Mouse (Mus musculus): ENCODE results near the gene Polr2f. TPM values are rescaled to one million over a fixed set of nuclear protein-coding genes. Genes with fewer than 3 reads are reported as not detected.
A peak's percentile ranks its signal among the peaks of the same experiment; 100 is the strongest.

Gene Polr2f
- polyA plus RNA-seq, 1 experiment: 436 TPM

- Histone ChIP-seq H3K4me3 (ENCODE audit: insufficient read depth, poor library complexity, severe bottlenecking) (no peak overlapping the region), H3K27me3 (ENCODE audit: control insufficient read depth, insufficient read depth, insufficient read length) (peaks cover 32% of the 10 kb centered on the region), H3ac (ENCODE audit: control insufficient read depth, insufficient read length, low read depth) (no peak overlapping the region), H3K79me3 (ENCODE audit: low read depth) (no peaks in the 10 kb centered on the region), H3K36me3 (ENCODE audit: control insufficient read depth, insufficient read depth) (no peaks in the 10 kb centered on the region), H3K79me2 (ENCODE audit: control insufficient read depth, insufficient read depth) (no peaks in the 10 kb centered on the region)
- TF ChIP-seq CTCF (IDR thresholded peaks at IDR 0.05; ENCODE audit: control insufficient read depth, insufficient read depth, insufficient read length) (no peak), MAX (IDR thresholded peaks at IDR 0.05) (no peak), USF1 (IDR thresholded peaks at IDR 0.05; ENCODE audit: low read depth) (no peak), MYOD1 (IDR thresholded peaks at IDR 0.05; ENCODE audit: control insufficient read depth, insufficient read length, low read depth) (peak; percentile 91), MYOG (IDR thresholded peaks at IDR 0.05; ENCODE audit: control insufficient read depth, extremely low read depth, insufficient read length) (no peak), FOSL1 (IDR thresholded peaks at IDR 0.05; ENCODE audit: insufficient read depth, low read length, poor library complexity, severe bottlenecking) (peak; percentile 69), CEBPB (IDR thresholded peaks at IDR 0.05; ENCODE audit: low read depth) (no peak)
These were observed 36.1 kb downstream of the Polr2f start for GRCm38 (mm10) chr15:79176905-79177304.

GRCm38 (mm10) chr15:79185213-79185612, 44.4 kb downstream of the Polr2f start:
- TF ChIP-seq CEBPB (IDR thresholded peaks at IDR 0.05; ENCODE audit: low read depth) (peak; percentile 35), MYOG (IDR thresholded peaks at IDR 0.05; ENCODE audit: control insufficient read depth, extremely low read depth, insufficient read length) (no peak)
- H3K4me3 ChIP-seq (ENCODE audit: insufficient read depth, poor library complexity, severe bottlenecking): no peak overlapping the region
- H3ac ChIP-seq (ENCODE audit: control insufficient read depth, insufficient read length, low read depth): no peak overlapping the region
- no peaks in the 10 kb centered on the region for H3K79me3 ChIP-seq (ENCODE audit: low read depth)
- H3K79me2 ChIP-seq (ENCODE audit: control insufficient read depth, insufficient read depth): no peaks in the 10 kb centered on the region
- H3K36me3 ChIP-seq (ENCODE audit: control insufficient read depth, insufficient read depth): no peaks in the 10 kb centered on the region
- H3K27me3 ChIP-seq (ENCODE audit: control insufficient read depth, insufficient read depth, insufficient read length): peaks cover 32% of the 10 kb centered on the region

GRCm38 (mm10) chr15:79187819-79188218, 47.0 kb downstream of the Polr2f start:
- Histone ChIP-seq H3K4me3 (ENCODE audit: insufficient read depth, poor library complexity, severe bottlenecking) (no peak overlapping the region), H3K27me3 (ENCODE audit: control insufficient read depth, insufficient read depth, insufficient read length) (peaks cover 17% of the 10 kb centered on the region), H3K79me2 (ENCODE audit: control insufficient read depth, insufficient read depth) (no peaks in the 10 kb centered on the region), H3K79me3 (ENCODE audit: low read depth) (no peaks in the 10 kb centered on the region), H3K36me3 (ENCODE audit: control insufficient read depth, insufficient read depth) (no peaks in the 10 kb centered on the region), H3ac (ENCODE audit: control insufficient read depth, insufficient read length, low read depth) (no peak overlapping the region)
- no peak for TF ChIP-seq MYOD1 (IDR thresholded peaks at IDR 0.05; ENCODE audit: control insufficient read depth, insufficient read length, low read depth)
- TF ChIP-seq MYOG (IDR thresholded peaks at IDR 0.05; ENCODE audit: control insufficient read depth, extremely low read depth, insufficient read length): no peak
- no peak for TF ChIP-seq CTCF (IDR thresholded peaks at IDR 0.05; ENCODE audit: control insufficient read depth, insufficient read depth, insufficient read length)
- no peak for TF ChIP-seq MAX (IDR thresholded peaks at IDR 0.05)
- no peak for TF ChIP-seq USF1 (IDR thresholded peaks at IDR 0.05; ENCODE audit: low read depth)
- no peak for TF ChIP-seq FOSL1 (IDR thresholded peaks at IDR 0.05; ENCODE audit: insufficient read depth, low read length, poor library complexity, severe bottlenecking)
- no peak for TF ChIP-seq CEBPB (IDR thresholded peaks at IDR 0.05; ENCODE audit: low read depth)

GRCm38 (mm10) chr15:79191426-79191825, 50.6 kb downstream of the Polr2f start:
- Histone ChIP-seq H3K79me2 (ENCODE audit: control insufficient read depth, insufficient read depth) (no peaks in the 10 kb centered on the region), H3K27me3 (ENCODE audit: control insufficient read depth, insufficient read depth, insufficient read length) (peaks cover 40% of the 10 kb centered on the region), H3K79me3 (ENCODE audit: low read depth) (no peaks in the 10 kb centered on the region), H3K4me3 (ENCODE audit: insufficient read depth, poor library complexity, severe bottlenecking) (no peak overlapping the region), H3K36me3 (ENCODE audit: control insufficient read depth, insufficient read depth) (no peaks in the 10 kb centered on the region), H3ac (ENCODE audit: control insufficient read depth, insufficient read length, low read depth) (no peak overlapping the region)
- no peak for TF ChIP-seq MAX (IDR thresholded peaks at IDR 0.05)
- no peak for TF ChIP-seq MYOD1 (IDR thresholded peaks at IDR 0.05; ENCODE audit: control insufficient read depth, insufficient read length, low read depth)
- no peak for TF ChIP-seq CEBPB (IDR thresholded peaks at IDR 0.05; ENCODE audit: low read depth)
- no peak for TF ChIP-seq CTCF (IDR thresholded peaks at IDR 0.05; ENCODE audit: control insufficient read depth, insufficient read depth, insufficient read length)
- TF ChIP-seq MYOG (IDR thresholded peaks at IDR 0.05; ENCODE audit: control insufficient read depth, extremely low read depth, insufficient read length): no peak
- TF ChIP-seq USF1 (IDR thresholded peaks at IDR 0.05; ENCODE audit: low read depth): no peak
- no peak for TF ChIP-seq FOSL1 (IDR thresholded peaks at IDR 0.05; ENCODE audit: insufficient read depth, low read length, poor library complexity, severe bottlenecking)

- H3ac ChIP-seq (ENCODE audit: control insufficient read depth, insufficient read length, low read depth): no peak overlapping the region
- H3K79me2 ChIP-seq (ENCODE audit: control insufficient read depth, insufficient read depth): no peaks in the 10 kb centered on the region
- TF ChIP-seq USF1 (IDR thresholded peaks at IDR 0.05; ENCODE audit: low read depth) (no peak), CTCF (IDR thresholded peaks at IDR 0.05; ENCODE audit: control insufficient read depth, insufficient read depth, insufficient read length) (no peak)
- no peak overlapping the region for H3K4me3 ChIP-seq (ENCODE audit: insufficient read depth, poor library complexity, severe bottlenecking)
- peaks cover 49% of the 10 kb centered on the region for H3K27me3 ChIP-seq (ENCODE audit: control insufficient read depth, insufficient read depth, insufficient read length)
- H3K79me3 ChIP-seq (ENCODE audit: low read depth): no peaks in the 10 kb centered on the region
- H3K36me3 ChIP-seq (ENCODE audit: control insufficient read depth, insufficient read depth): no peaks in the 10 kb centered on the region
These were observed 51.6 kb downstream of the Polr2f start for GRCm38 (mm10) chr15:79192450-79192849.

- no peak for TF ChIP-seq MYOD1 (IDR thresholded peaks at IDR 0.05; ENCODE audit: control insufficient read depth, insufficient read length, low read depth)
- TF ChIP-seq MAX (IDR thresholded peaks at IDR 0.05): no peak
- no peak for TF ChIP-seq MYOG (IDR thresholded peaks at IDR 0.05; ENCODE audit: control insufficient read depth, extremely low read depth, insufficient read length)
- no peak for TF ChIP-seq USF1 (IDR thresholded peaks at IDR 0.05; ENCODE audit: low read depth)
- no peak for TF ChIP-seq CEBPB (IDR thresholded peaks at IDR 0.05; ENCODE audit: low read depth)
- TF ChIP-seq FOSL1 (IDR thresholded peaks at IDR 0.05; ENCODE audit: insufficient read depth, low read length, poor library complexity, severe bottlenecking): no peak
- TF ChIP-seq CTCF (IDR thresholded peaks at IDR 0.05; ENCODE audit: control insufficient read depth, insufficient read depth, insufficient read length): no peak
- no peak overlapping the region for H3K4me3 ChIP-seq (ENCODE audit: insufficient read depth, poor library complexity, severe bottlenecking)
These were observed 52.4 kb downstream of the Polr2f start for GRCm38 (mm10) chr15:79192885-79193845.

More at GRCm38 (mm10) chr15:79192885-79193845, 52.4 kb downstream of the Polr2f start:
- Histone ChIP-seq H3ac (ENCODE audit: control insufficient read depth, insufficient read length, low read depth) (no peak overlapping the region), H3K79me2 (ENCODE audit: control insufficient read depth, insufficient read depth) (no peaks in the 10 kb centered on the region), H3K36me3 (ENCODE audit: control insufficient read depth, insufficient read depth) (no peaks in the 10 kb centered on the region), H3K79me3 (ENCODE audit: low read depth) (no peaks in the 10 kb centered on the region), H3K27me3 (ENCODE audit: control insufficient read depth, insufficient read depth, insufficient read length) (peaks cover 54% of the 10 kb centered on the region)
